In the genomic region with DNA sequence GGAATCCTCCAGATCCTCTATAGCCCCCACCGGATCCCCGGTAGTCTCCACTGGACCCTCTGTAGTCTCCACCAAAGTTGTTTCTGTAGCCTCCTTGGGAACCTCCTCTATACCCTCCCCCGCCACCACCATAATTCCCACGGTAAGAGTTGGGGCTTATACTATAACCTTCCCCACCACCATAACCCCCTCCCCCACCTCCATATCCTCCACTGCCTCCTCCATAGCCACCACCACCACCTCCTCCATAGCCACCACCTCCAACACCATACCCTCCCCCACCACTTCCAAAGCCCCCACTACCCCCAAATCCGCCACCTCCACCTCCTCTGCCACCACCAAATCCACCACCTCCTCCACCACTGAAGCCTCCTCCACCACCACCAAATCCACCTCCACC, we compare ENCODE assay signal across 17 mouse cellular contexts. TPM values are rescaled to one million over a fixed set of nuclear protein-coding genes. Genes with fewer than 3 reads are reported as not detected.
A peak's percentile ranks its signal among the peaks of the same experiment; 100 is the strongest.
DNase-seq lines count a peak whose midpoint lies in the region; ATAC-seq lines count a peak whose summit lies in the region.
"Had no signal": no experiment of that assay in that cellular context is flagged by ENCODE, and none has a peak within 500 bp of the region (broad histone marks: within the 10 kb centered on the region; RNA-seq: fewer than 3 reads in every experiment).

No protein-coding gene starts in this region.

- H3K36me3 ChIP-seq in heart, embryonic 16.5 days (ENCODE audit: control insufficient read depth, insufficient read depth): peaks cover 42% of the 10 kb centered on the region
- peaks cover 30% of the 10 kb centered on the region for H3K36me3 ChIP-seq in heart, embryonic 11.5 days (ENCODE audit: control insufficient read depth, insufficient read depth, low read length)
- peaks cover 75% of the 10 kb centered on the region for H3K36me3 ChIP-seq in limb, embryonic 13.5 days
- peaks cover 97% of the 10 kb centered on the region for H3K36me3 ChIP-seq in limb, embryonic 10.5 days
- peaks cover 64% of the 10 kb centered on the region for H3K36me3 ChIP-seq in embryonic facial prominence, embryonic 12.5 days

- no peaks in the 10 kb centered on the region for H3K27me3 ChIP-seq in heart, embryonic 16.5 days (ENCODE audit: control insufficient read depth, insufficient read depth, low read length)
- H3K27me3 ChIP-seq in heart, embryonic 11.5 days (ENCODE audit: control insufficient read depth, insufficient read depth, low read length): no peaks in the 10 kb centered on the region
- no peaks in the 10 kb centered on the region for H3K27me3 ChIP-seq in limb, embryonic 13.5 days
- no peaks in the 10 kb centered on the region for H3K27me3 ChIP-seq in limb, embryonic 10.5 days (ENCODE audit: low read depth, poor library complexity, severe bottlenecking)
- H3K27me3 ChIP-seq in embryonic facial prominence, embryonic 12.5 days: no peaks in the 10 kb centered on the region
- H3K27me3 ChIP-seq: liver, embryonic 15.5 days had no signal

- DNase-seq in limb, embryonic 10.5 days (ENCODE audit: low spot score): no peak
- no peak for DNase-seq in embryo, embryonic 9.5 days (ENCODE audit: extremely low spot score)
- DNase-seq in right cerebral cortex, postnatal 36 days (ENCODE audit: low spot score in 2 of 2): no peak
- DNase-seq: B cell, adult 2 months; cerebellum, postnatal 14 days; heart, adult 18-20 months; heart, postnatal 10 days; kidney, adult 9 months; lung, postnatal 14 days; thymus, adult 2 months had no signal

- 0 out of 2 replicates have a peak, but pooled peaks have one; percentile 14 for ATAC-seq in heart, embryonic 16.5 days (replicated peaks; ENCODE audit: extremely low read depth, insufficient read depth, low FRiP score)
- no peak for ATAC-seq in heart, embryonic 11.5 days (replicated peaks; ENCODE audit: insufficient number of reproducible peaks, low FRiP score, low TSS enrichment)
- ATAC-seq in limb, embryonic 13.5 days (ENCODE audit: low FRiP score, low read depth): peak; percentile 54; the same call in 1 of the 2 replicates
- 0 out of 2 replicates have a peak, but pooled peaks have one; percentile 24 for ATAC-seq in embryonic facial prominence, embryonic 12.5 days (ENCODE audit: insufficient number of reproducible peaks, insufficient read depth, low FRiP score, low TSS enrichment)
- 0 out of 2 replicates have a peak, but pooled peaks have one; percentile 9 for ATAC-seq in granulocyte monocyte progenitor cell, adult 5-6 weeks (replicated peaks; ENCODE audit: poor library complexity, severe bottlenecking)

- no peak overlapping the region for H3K9ac ChIP-seq in heart, embryonic 16.5 days (ENCODE audit: low read length)
- H3K9ac ChIP-seq in heart, embryonic 11.5 days (ENCODE audit: low read depth, low read length): no peak overlapping the region
- no peak overlapping the region for H3K9ac ChIP-seq in limb, embryonic 13.5 days
- H3K9ac ChIP-seq in embryonic facial prominence, embryonic 12.5 days: no peak overlapping the region
- H3K9ac ChIP-seq: liver, embryonic 15.5 days had no signal

- H3K4me3 ChIP-seq in heart, embryonic 16.5 days (ENCODE audit: low read length): no peak overlapping the region
- no peak overlapping the region for H3K4me3 ChIP-seq in heart, embryonic 11.5 days (ENCODE audit: low read depth, low read length)
- no peak overlapping the region for H3K4me3 ChIP-seq in limb, embryonic 13.5 days
- H3K4me3 ChIP-seq in limb, embryonic 10.5 days: no peak overlapping the region
- no peak overlapping the region for H3K4me3 ChIP-seq in embryonic facial prominence, embryonic 12.5 days
- H3K4me3 ChIP-seq: liver, embryonic 15.5 days had no signal

- no peak overlapping the region for H3K4me2 ChIP-seq in heart, embryonic 16.5 days (ENCODE audit: low read depth, low read length)
- no peak overlapping the region for H3K4me2 ChIP-seq in heart, embryonic 11.5 days
- H3K4me2 ChIP-seq in limb, embryonic 13.5 days (replicated peaks): no peak overlapping the region
- no peak overlapping the region for H3K4me2 ChIP-seq in embryonic facial prominence, embryonic 12.5 days (replicated peaks)
- H3K4me2 ChIP-seq: liver, embryonic 15.5 days had no signal

- H3K9me3 ChIP-seq in heart, embryonic 16.5 days (replicated peaks; ENCODE audit: control insufficient read depth, low read length): no peaks in the 10 kb centered on the region
- H3K9me3 ChIP-seq in heart, embryonic 11.5 days (replicated peaks; ENCODE audit: control insufficient read depth, low read length): no peaks in the 10 kb centered on the region
- H3K9me3 ChIP-seq in limb, embryonic 13.5 days: no peaks in the 10 kb centered on the region
- H3K9me3 ChIP-seq in limb, embryonic 10.5 days (replicated peaks): no peaks in the 10 kb centered on the region
- no peaks in the 10 kb centered on the region for H3K9me3 ChIP-seq in embryonic facial prominence, embryonic 12.5 days
- H3K9me3 ChIP-seq: liver, embryonic 15.5 days had no signal

- H3K27ac ChIP-seq in heart, embryonic 16.5 days (ENCODE audit: low read length): no peak overlapping the region
- no peak overlapping the region for H3K27ac ChIP-seq in heart, embryonic 11.5 days (ENCODE audit: low read depth, low read length)
- H3K27ac ChIP-seq in limb, embryonic 13.5 days: no peak overlapping the region
- no peak overlapping the region for H3K27ac ChIP-seq in limb, embryonic 10.5 days
- H3K27ac ChIP-seq in embryonic facial prominence, embryonic 12.5 days: no peak overlapping the region
- H3K27ac ChIP-seq: liver, embryonic 15.5 days had no signal

- H3K4me1 ChIP-seq in heart, embryonic 16.5 days (ENCODE audit: control insufficient read depth, insufficient read depth, low read length): no peaks in the 10 kb centered on the region
- H3K4me1 ChIP-seq in heart, embryonic 11.5 days (ENCODE audit: control insufficient read depth, insufficient read depth, low read length): no peaks in the 10 kb centered on the region
- H3K4me1 ChIP-seq in limb, embryonic 13.5 days: no peaks in the 10 kb centered on the region
- H3K4me1 ChIP-seq in limb, embryonic 10.5 days: no peaks in the 10 kb centered on the region
- H3K4me1 ChIP-seq in embryonic facial prominence, embryonic 12.5 days: no peaks in the 10 kb centered on the region
- H3K4me1 ChIP-seq: liver, embryonic 15.5 days had no signal

- 90% methylated on average over 5 of the region's 5 CpGs for WGBS in heart, embryonic 16.5 days
- WGBS in heart, embryonic 11.5 days (ENCODE audit: insufficient replicate concordance): 90% methylated on average over 5 of the region's 5 CpGs
- WGBS in limb, embryonic 13.5 days: 78% methylated on average over 5 of the region's 5 CpGs
- 92% methylated on average over 5 of the region's 5 CpGs for WGBS in limb, embryonic 10.5 days
- WGBS in embryonic facial prominence, embryonic 12.5 days: 89% methylated on average over 5 of the region's 5 CpGs

RNA-seq across cellular contexts. Expression of gene Shcbp1l, which starts 31.2 kb away (rescaled TPM):
- 0.11 and 0.26 TPM in 2 replicates for polyA plus RNA-seq in heart, embryonic 16.5 days (2015; fragmentation: Nextera tagmentation; extraction: Ambion mirVana)
- 0.21 TPM in 1 of 2 replicates, not detected in the other for polyA plus RNA-seq in heart, embryonic 11.5 days (2014; fragmentation: Nextera tagmentation; extraction: Ambion mirVana)
- 0.31 and 0.33 TPM in 2 replicates for polyA plus RNA-seq in limb, embryonic 13.5 days (2015; fragmentation: Nextera tagmentation; extraction: Ambion mirVana)
- 0.14 and 0.15 TPM in 2 replicates for polyA plus RNA-seq in limb, embryonic 10.5 days (2016; fragmentation: Nextera tagmentation; extraction: Ambion mirVana)
- polyA plus RNA-seq in embryonic facial prominence, embryonic 12.5 days (2016; fragmentation: Nextera tagmentation; extraction: Ambion mirVana): 0.29 and 0.32 TPM in 2 replicates
- 1.2 and 3.9 TPM in 2 replicates for total RNA-seq in granulocyte monocyte progenitor cell, adult 5-6 weeks (2014; fragmentation: Nextera tagmentation)
- total RNA-seq in granulocyte monocyte progenitor cell, adult 5-6 weeks (2017): 0.36 and 0.99 TPM in 2 replicates
- total RNA-seq: gastrocnemius, adult 18-20 months; heart, adult 18-20 months; heart, postnatal 10 days had no signal

RNA-seq across cellular contexts. Expression of gene Dhx9, which starts 31.3 kb away (rescaled TPM):
- 16.0 and 17.6 TPM in 2 replicates for polyA plus RNA-seq in heart, embryonic 16.5 days (2015; fragmentation: Nextera tagmentation; extraction: Ambion mirVana)
- polyA plus RNA-seq in heart, embryonic 11.5 days (2014; fragmentation: Nextera tagmentation; extraction: Ambion mirVana): 17.7 and 21.2 TPM in 2 replicates
- polyA plus RNA-seq in limb, embryonic 13.5 days (2015; fragmentation: Nextera tagmentation; extraction: Ambion mirVana): 41.7 and 42.6 TPM in 2 replicates
- 37.0 and 40.9 TPM in 2 replicates for polyA plus RNA-seq in limb, embryonic 10.5 days (2016; fragmentation: Nextera tagmentation; extraction: Ambion mirVana)
- 46.3 and 47.1 TPM in 2 replicates for polyA plus RNA-seq in embryonic facial prominence, embryonic 12.5 days (2016; fragmentation: Nextera tagmentation; extraction: Ambion mirVana)
- 176 and 196 TPM in 2 replicates for total RNA-seq in granulocyte monocyte progenitor cell, adult 5-6 weeks (2014; fragmentation: Nextera tagmentation)
- 132 and 142 TPM in 2 replicates for total RNA-seq in granulocyte monocyte progenitor cell, adult 5-6 weeks (2017)
